Mouse (Mus musculus): Measurements from ENCODE around the gene Gm8926.
"Not testable (repeated sequence)": the region's sequence is repeated elsewhere in the genome, so short reads cannot be mapped to it uniquely, and the experiment has no call there.

Gm8926 gene

DNA sequence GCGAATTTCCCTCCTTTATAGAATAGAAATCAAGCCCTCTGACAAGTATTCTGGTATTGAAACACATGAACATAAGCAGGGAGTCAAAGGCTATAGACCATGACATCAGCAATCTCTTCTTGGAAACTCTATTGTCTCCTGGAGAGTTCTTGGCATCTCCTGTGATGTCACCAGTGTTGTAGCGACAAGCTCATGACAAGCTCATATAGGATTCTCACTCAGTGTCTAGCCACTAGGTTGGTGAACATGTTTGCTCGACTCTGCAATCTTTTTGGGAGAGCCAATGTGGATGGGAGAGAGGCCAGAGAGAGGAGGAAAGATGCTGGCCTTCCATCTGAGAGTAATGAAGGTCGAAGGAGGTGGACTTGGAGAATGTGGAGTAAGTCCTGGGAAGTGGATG lies at the start of gene Gm8926:
Gm8926 (plus strand) TSS at position 301 of the 400 bp plus-strand sequence.
- DNase-seq (ENCODE audit: extremely low spot score, low read depth, low spot score) = not testable (repeated sequence)
